Mouse (Mus musculus) small intestine, adult 2 months (tissue): ENCODE measurements around the gene Hdac4.

Experiments
- CTCF ChIP-seq: fragments of 200-500 bp; IDR thresholded peaks from 2 replicates; pipeline ENCODE4 v1.5.1; 2012; ENCODE audit warnings: low read depth, mild to moderate bottlenecking, control low read depth, inconsistent platforms, low read length, moderate library complexity, mixed read lengths; ENCODE audit not compliant: insufficient replicate concordance, insufficient read length; ENCODE audit errors: extremely low read depth
- POLR2A ChIP-seq: fragments of 200-500 bp; IDR thresholded peaks from 2 replicates; pipeline ENCODE4 v1.6.1; 2012; ENCODE audit warnings: low read depth, mild to moderate bottlenecking, control low read depth, inconsistent platforms, low read length, moderate library complexity

DNA sequence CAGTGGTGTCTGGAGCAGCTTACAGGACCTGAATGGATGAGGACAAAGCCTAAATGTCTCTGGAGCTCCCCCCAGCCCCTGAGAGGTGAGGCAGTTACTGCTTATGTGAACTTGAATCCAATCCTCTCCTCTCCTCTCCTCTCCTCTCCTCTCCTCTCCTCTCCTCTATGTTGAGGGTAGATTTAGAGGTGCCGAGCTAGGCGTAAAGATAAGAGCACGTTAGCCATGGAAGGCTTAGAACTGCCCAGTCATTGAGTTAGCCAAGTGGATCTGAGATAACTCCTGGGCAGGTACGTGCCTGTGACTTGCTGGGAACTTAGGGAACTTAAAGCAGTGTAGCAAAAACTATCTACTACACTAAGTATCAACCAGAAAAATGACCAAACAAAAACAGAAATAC is 35.7 kb downstream of the Hdac4 start:
- TF ChIP-seq CTCF (no peak), POLR2A (no peak)
